Mouse (Mus musculus) ES-E14 (cell line): ENCODE measurements around the gene Arid5b.

ENCODE experiments used
- HCFC1 ChIP-seq: IDR thresholded peaks from 2 replicates; pipeline ENCODE4 v1.6.1; 2012; ENCODE audit warnings: low read length, inconsistent platforms, borderline replicate concordance; ENCODE audit not compliant: insufficient read depth
- MAFK ChIP-seq: IDR thresholded peaks from 2 replicates; pipeline ENCODE4 v1.6.1; 2014; ENCODE audit warnings: mild to moderate bottlenecking, low read depth, low read length, inconsistent platforms; ENCODE audit not compliant: insufficient read depth

DNA sequence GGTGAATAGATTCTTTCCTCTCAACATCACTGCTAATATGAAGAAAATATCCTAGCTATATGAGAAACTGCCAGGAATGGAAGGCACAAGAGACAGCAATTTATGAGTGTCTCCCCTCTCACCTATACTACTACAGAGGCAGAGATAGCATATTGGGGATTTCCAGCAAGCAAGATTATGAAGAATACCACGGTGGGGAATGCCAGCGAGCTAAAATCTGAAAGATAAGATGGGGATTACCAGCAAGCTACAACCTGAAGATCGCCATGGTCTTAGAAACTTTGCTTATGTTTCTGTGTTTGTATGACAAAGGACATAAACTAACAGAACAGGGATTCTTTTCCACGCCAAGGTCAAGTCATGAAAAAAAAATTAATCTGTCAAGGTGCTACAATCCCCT, 155.1 kb downstream of the Arid5b start:
- TF ChIP-seq HCFC1 (no peak), MAFK (no peak)
